Mouse (Mus musculus): ENCODE measurements around the gene Cadm1. TPM values are rescaled to one million over a fixed set of nuclear protein-coding genes. Genes with fewer than 3 reads are reported as not detected.

Cadm1 gene
- polyA plus RNA-seq (2012), result not detected in 2 replicates

DNA sequence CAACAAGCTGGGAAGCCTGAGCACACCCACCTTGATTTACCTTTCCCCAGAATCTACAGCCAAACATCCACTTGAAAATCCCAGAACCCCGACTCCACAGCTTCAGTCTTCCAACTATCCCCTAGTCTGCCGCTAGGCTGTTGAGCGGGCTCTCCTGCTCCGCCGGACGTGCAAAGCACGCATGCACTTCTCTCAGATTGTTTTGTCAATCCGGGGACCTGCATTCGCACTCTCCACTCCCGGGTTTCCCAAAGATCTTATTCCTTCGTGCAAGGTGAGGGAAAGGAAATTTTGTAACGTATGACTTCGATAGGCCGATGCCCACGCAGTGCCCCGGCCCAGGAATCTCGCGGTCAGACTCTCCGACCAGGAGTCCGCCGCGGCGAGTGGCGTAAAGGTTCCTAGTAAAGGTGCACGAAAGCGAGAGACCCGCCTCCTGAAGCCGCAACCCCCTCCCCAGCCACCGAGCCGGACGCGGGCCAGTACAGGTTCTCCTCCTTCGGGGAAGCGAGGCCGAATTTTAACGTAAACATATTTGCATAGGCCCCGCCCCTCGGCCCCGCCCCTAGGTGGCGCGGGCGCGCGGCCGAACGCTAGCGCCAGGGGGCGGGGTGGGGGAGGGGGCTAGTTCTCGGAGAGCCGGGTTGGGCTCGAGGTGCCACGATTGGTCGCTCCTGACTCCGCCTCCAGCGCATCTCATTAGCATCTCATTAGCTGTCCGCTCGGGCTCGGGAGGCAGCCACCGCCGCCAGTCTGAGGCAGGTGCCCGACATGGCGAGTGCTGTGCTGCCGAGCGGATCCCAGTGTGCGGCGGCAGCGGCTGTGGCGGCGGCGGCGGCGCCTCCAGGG is at the start of gene Cadm1:
TSS of gene Cadm1 (plus strand) at position 572 of the 849 bp plus-strand sequence.
- TF ChIP-seq GATA1 (IDR thresholded peaks at IDR 0.05; ENCODE audit: low read length), result no peak

DNA sequence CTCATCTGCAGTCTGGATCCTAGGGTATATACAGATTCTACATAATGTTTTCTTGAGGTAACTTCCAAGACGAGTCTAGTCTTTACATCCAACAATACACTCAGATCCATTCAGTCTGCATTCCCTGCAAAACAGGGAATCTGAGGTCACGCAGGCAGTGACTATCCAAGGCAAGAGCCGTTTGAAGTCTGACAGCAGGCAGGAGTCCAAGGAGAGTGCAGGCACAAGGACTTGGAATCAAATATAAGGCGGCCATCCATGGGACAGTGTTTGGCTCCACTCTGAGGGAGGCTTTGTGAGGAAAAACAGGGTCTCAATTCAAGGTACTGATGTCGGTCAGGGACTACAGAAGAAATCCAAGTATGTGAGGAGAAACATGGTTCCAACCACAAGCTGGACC is 45.5 kb upstream of the Cadm1 start:
- TF ChIP-seq GATA1 (IDR thresholded peaks at IDR 0.05; ENCODE audit: low read length), result no peak

DNA sequence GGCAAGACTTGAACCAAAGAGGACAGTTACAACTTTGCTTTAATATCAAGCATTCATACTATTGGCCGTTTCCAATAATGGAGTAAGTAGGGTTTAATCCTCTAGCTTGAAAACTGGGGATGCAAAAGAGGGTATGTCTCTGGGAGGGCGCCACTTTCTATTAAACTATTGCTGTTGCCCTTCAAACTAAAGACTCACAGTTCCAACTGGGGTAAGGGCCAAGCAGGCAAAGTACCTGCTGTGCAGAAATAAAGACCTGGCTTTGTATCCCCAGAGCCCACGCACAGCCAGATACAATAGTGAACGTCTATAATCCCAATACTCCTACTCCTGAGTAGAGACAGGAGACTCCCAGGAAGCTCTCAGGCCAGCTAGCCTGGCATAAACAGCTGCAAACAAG is 44.8 kb upstream of the Cadm1 start:
- no peak for TF ChIP-seq GATA1 (IDR thresholded peaks at IDR 0.05; ENCODE audit: low read length)

DNA sequence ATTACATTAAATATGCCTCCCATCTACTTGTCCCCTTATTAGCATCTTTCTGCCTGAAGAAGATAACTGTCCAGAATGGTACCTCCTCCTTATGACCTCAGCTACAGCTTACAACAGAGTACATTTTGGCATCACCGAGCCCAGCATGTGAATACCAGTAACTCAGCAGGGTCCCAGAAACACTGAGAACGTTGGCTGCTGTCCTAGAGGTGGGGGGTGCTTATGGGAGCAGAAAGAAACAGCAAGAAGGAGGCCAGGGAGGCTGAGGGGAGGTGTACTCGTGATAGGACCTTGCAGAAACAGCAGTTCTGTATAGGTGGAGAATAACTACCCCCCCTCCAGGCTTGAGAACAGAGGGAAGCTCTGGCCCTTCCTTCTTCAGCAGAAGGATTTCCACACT is 30.2 kb upstream of the Cadm1 start:
- TF ChIP-seq GATA1 (IDR thresholded peaks at IDR 0.05; ENCODE audit: low read length), result no peak

DNA sequence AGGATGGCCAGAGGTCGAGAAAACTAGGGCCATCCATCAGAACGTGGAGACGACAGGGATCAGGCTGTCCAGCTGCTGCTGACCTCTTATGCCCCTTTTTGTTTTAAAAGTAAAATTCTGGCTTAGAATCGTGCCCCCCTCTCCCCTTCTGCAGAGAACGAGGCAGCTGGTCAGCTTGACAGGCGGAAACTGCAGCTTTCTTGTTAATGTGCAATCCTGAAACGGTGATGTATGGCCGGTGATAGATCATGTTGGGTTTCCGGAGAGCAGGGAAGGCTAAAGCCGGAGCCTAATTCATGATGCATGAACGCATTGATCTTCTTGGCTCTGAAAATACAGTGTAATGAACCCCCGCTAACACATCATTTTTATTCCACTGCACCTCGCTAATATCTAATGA is 24.0 kb upstream of the Cadm1 start:
- no peak for TF ChIP-seq GATA1 (IDR thresholded peaks at IDR 0.05; ENCODE audit: low read length)

DNA sequence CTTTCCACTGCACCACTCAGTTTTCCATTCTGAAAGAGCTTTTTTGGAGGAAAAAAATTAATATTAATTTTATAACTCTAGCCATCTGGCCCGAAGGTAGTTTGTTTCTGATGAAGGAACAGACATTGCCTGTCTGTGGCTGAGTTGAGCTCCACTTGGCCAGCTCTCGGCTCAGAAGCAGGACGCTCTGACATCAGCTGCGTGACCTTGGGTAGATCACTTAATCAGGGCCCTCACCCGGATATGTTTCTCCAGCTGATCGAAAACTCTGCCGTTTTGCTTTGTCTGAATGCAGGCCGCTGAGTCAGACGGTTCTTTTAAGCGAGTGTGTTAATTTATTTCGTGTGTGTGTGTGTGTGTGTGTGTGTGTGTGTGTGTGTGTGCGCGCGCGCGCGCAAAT is 23.1 kb upstream of the Cadm1 start:
- no peak for TF ChIP-seq GATA1 (IDR thresholded peaks at IDR 0.05; ENCODE audit: low read length)

DNA sequence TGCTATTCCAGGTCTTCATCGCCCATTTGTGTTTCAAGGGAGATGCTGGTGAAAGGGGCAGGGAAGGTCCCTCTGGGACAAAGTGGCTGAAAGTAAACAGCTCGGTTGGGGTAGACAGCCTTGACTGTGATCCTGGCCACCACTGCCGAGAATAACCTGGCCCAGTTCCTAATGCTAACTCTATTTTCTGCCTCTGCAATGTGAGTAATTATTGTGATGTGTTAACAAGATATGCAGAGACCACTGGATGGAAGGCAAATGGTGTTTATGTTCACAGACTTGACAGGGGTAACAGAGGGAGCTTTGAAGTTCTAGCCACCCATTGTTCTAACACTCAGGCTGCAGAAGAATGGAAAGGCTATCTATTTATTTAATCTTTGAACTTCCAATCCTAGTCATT is 21.9 kb upstream of the Cadm1 start:
- TF ChIP-seq GATA1 (IDR thresholded peaks at IDR 0.05; ENCODE audit: low read length), result no peak

DNA sequence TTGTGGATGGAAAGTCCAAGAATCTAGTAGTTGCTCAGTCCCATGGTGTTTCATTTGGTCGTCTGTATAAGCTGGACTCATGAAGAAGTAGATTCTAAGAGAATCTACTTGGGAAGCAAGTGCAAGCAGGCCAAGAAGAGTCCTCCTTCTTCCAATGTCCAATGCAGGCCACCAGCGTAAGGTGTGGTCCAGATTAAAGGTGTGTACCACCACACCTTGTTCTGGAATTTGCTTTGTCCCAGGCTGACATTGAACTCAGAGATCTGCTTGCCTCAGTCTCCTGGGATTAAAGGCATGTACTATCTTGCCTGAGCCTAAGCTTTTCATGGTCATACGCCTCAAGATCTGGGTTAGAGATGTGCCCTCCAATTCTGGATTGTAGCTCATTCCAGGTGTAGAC is 17.5 kb upstream of the Cadm1 start:
- TF ChIP-seq GATA1 (IDR thresholded peaks at IDR 0.05; ENCODE audit: low read length), result no peak

DNA sequence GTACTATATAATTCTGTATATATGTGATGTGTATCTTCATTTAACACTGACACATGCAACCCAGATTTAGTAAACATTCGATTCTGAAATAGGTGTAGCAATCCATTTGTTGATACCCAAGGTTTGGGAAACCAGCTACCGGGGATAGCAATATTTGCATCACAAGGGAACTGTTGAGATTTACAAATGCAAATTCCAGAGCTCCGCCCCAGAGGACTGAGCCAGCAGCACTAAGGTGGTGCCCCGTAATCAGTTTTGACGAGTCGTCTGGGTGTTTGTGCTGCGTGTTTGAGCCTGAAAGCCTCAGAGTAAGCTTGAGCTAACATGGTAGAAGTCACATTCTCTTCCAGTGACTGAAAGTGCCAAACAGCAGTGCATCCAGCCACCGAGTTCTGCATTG is 15.7 kb upstream of the Cadm1 start:
- TF ChIP-seq GATA1 (IDR thresholded peaks at IDR 0.05; ENCODE audit: low read length), result no peak

DNA sequence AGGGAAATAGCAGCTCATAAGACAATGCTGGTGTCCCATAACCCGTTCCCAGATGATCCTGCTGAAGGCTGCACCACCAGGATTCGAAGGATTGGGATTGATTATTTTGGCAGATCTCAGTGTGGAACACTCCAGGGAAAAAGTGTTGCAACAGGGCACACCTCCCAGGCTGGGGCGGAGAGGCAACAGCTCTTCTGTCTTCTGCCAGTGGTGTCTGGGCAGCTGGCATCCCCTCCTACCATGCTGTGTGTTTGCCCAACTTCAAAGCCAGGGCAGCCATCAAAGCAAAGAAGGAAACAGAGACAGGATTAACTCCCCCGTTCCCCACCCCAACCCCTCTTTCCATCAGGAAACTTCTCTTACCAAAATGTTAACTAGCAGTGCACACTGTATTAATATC is 13.7 kb upstream of the Cadm1 start:
- no peak for TF ChIP-seq GATA1 (IDR thresholded peaks at IDR 0.05; ENCODE audit: low read length)

DNA sequence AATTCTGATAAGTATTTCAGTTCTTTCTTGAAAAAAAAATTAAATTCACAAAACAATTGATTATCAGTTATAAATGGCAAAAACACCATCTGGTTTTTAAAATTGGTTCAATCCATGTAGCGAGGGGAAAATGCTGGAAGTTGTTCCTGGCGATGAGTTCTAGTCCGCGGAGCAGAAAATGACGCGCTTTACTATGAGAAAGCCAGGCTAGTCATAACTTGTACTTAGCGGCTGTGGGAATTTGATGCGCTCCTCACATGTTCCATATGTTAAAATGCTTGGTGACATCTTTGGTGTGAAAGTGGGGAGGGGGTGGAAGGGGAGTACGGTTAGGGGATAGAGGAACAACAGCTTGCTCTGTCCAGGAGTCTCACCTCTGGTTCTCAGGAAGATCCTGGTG is 2.7 kb upstream of the Cadm1 start:
- no peak for TF ChIP-seq GATA1 (IDR thresholded peaks at IDR 0.05; ENCODE audit: low read length)

DNA sequence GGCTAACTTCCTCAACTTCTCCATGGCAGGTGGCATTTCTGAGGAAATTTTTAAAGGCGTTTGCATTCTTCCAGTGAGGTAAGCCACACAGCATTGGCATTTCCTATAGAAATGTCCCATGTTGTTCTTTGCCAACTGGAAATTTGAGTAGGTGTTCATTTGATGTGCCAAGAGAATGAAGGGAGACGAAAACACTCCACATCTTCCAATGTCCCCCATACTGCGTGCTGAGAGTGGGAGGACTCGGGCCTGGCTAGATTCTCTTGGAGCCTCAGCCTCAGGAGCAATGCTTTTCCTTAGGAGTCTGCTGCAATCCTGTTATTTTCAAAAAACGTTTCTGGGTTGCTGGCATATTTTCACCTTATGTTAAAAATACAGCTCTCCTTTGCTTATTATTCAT is 2.2 kb upstream of the Cadm1 start:
- TF ChIP-seq GATA1 (IDR thresholded peaks at IDR 0.05; ENCODE audit: low read length), result no peak

DNA sequence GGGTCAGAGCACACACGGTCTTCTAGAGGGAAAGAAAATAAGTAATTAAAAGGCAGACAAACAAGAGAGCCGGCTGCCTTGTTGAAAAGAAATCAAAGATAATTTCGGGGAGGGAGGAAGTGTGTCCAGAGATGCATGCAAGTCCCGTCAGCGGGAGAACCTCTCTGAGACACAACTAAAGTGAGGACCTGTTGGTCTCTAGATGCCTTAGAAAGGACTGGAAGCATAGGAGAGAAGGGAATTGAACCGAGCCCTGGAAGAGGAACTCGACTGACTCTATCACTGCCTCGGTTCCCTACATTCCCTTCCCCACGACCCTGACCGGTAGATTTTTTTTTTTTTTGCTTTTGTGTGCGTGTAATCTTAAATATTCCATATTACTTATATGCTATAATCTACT is 791 bp upstream of the Cadm1 start:
- TF ChIP-seq GATA1 (IDR thresholded peaks at IDR 0.05; ENCODE audit: low read length), result no peak

DNA sequence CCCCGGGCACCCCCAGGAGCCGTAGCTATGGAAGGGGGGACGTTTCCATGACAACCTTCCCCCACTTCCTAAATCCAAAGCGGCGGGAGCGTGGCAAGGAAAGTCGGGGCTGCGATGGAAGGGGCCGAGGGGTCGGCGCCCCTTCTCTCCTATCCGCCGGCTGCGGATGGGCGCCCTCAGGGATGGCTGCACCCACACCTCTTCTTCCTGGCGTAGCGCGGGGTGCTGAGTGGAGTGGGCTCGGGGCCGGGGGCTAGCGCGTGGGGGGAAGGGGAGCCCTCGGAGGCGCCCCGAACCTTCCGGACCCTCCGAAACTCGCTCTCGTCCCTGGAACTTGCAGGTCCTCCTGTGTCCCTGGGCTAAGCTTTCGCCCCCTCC is 560 bp downstream of the Cadm1 start:
- TF ChIP-seq GATA1 (IDR thresholded peaks at IDR 0.05; ENCODE audit: low read length), result no peak

DNA sequence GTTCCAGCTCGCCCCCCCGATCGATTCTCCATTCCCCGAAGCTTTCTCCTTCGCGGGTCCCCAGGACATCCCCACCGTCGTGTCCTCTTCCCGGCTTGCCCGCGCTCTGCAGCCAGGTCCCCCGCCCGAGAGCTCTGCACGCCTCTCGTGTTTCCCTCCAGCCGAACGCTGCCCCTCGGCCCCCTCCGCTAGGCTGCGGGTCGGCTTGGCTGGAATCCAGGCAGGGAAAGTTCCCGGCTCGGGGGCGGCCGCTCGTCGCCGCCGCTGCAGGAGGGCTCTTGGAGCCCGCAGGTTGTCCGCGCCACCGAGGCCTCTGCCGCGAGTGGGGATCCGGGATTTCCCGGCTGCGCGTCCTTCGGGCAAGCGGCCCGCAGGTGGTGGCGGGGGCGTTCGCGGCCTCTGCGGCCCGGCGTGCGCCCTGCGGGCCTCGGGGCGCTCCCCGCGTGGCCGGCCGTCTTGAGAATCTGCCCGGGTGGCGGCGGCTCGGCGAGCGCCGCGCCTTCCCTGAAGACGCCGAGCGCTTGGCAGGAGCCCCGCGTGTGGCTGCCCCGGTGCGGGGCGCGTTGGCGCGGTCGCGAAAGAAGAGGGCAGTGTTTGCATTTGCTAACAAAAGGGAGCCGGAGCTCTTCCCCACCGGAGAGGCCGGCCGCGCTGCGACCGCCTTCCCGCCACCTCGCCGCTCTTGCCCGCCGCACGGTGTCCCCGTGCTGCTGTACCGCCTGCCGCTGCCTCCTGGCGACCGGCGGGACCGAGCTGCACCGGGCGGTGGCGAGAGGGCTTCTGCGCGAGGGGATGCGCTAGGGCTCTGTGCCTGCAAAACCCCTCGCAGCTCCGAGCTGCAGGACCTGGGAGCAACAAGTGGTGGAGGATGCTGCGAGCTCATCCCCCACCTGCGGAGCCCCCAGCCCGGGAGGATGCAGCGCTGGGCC is 1.2 kb downstream of the Cadm1 start:
- TF ChIP-seq GATA1 (IDR thresholded peaks at IDR 0.05; ENCODE audit: low read length), result no peak

DNA sequence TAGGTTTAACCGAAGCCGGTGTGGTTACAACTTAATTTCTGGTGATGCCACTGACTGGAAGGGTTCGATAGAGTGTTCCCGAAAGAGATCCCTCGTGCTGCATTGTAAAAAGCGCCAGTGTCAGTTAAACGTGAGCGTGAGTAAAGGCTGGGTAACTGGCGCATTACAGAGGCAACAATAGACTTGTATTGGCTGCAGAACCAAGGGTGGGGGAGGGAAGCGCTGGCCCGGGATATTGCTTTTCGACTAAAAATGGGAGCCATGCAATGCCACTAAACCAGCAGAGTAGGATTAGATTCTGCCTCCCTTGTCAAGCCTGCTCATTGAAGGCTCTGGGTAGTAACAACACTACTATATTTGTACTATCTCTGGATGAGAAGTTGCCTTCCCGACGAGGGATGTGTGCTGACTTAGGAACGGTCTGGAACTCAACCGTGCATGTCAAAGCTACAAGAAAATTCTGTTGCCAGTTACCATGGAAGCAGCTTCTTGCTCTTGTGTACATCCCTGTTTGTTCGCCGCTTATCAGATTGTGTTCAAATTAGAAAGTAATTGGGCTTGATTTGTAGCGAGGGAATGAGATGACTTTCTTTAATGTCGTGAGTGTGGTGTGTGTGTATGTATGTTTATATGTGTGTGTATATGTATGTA is 2.4 kb downstream of the Cadm1 start:
- no peak for TF ChIP-seq GATA1 (IDR thresholded peaks at IDR 0.05; ENCODE audit: low read length)

All from G1E-ER4 (cell line).